In the genomic region with DNA sequence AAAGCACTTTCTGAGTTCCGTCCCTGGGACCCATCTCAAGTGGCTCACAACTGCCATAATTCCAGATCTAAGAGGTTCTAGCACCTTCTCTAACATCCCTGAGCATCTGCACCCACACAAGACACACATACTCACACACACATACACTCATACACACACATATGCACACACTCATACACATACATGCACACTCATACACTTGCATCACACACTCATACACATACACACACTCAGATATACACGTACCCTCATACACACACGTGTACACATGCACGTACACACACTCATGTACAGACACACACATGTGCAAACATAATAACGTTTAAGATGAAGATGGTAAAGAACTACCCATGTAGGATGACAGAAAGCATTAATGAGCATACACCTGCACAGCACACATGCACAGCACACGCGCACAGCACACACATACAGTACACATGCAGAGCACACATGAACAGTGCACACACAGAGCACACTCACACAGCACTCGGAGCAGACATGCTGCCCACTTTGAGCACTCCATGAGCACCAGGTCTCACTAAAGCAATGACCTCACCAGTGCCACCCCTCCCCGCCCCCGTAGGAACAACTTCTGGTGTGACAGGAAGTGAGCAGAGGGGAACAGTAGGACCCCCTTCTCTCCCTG, we compare ENCODE assay signal across 11 mouse cellular contexts. TPM values are rescaled to one million over a fixed set of nuclear protein-coding genes. Genes with fewer than 3 reads are reported as not detected.
A peak's percentile ranks its signal among the peaks of the same experiment; 100 is the strongest.
DNase-seq lines count a peak whose midpoint lies in the region; ATAC-seq lines count a peak whose summit lies in the region.
"Had no signal": no experiment of that assay in that cellular context is flagged by ENCODE, and none has a peak within 500 bp of the region (broad histone marks: within the 10 kb centered on the region; RNA-seq: fewer than 3 reads in every experiment).

No protein-coding gene starts in this region.

- H3K4me1 ChIP-seq in embryonic facial prominence, embryonic 13.5 days, result no peaks in the 10 kb centered on the region
- H3K4me1 ChIP-seq in embryonic facial prominence, embryonic 10.5 days, result peaks cover 15% of the 10 kb centered on the region; the same call in 1 of the 2 replicates
- no peaks in the 10 kb centered on the region for H3K4me1 ChIP-seq in lung, embryonic 16.5 days (replicated peaks; ENCODE audit: control insufficient read depth, insufficient read depth, low read length)
- peaks cover 18% of the 10 kb centered on the region for H3K4me1 ChIP-seq in midbrain, embryonic 10.5 days
- H3K4me1 ChIP-seq in neural tube, embryonic 15.5 days, result peaks cover 30% of the 10 kb centered on the region
- H3K4me1 ChIP-seq: liver, embryonic 15.5 days had no signal

- H3K9ac ChIP-seq in embryonic facial prominence, embryonic 13.5 days, result no peak overlapping the region
- H3K9ac ChIP-seq in lung, embryonic 16.5 days (ENCODE audit: low read length), result no peak overlapping the region
- no peak overlapping the region for H3K9ac ChIP-seq in neural tube, embryonic 15.5 days (replicated peaks)
- H3K9ac ChIP-seq: liver, embryonic 15.5 days had no signal

- H3K27ac ChIP-seq in embryonic facial prominence, embryonic 13.5 days, result no peak overlapping the region
- no peak overlapping the region for H3K27ac ChIP-seq in embryonic facial prominence, embryonic 10.5 days (replicated peaks)
- no peak overlapping the region for H3K27ac ChIP-seq in lung, embryonic 16.5 days (ENCODE audit: low read length)
- H3K27ac ChIP-seq in midbrain, embryonic 10.5 days (replicated peaks), result 0 out of 2 replicates have a peak overlapping the region, but pooled peaks have one; percentile 38
- peak overlapping the region; percentile 76 for H3K27ac ChIP-seq in neural tube, embryonic 15.5 days (replicated peaks)
- H3K27ac ChIP-seq: liver, embryonic 15.5 days had no signal

- H3K9me3 ChIP-seq in embryonic facial prominence, embryonic 13.5 days, result no peaks in the 10 kb centered on the region
- 0 out of 2 replicates have a peak, but pooled peaks cover 2% of the 10 kb centered on the region for H3K9me3 ChIP-seq in embryonic facial prominence, embryonic 10.5 days
- H3K9me3 ChIP-seq in lung, embryonic 16.5 days (ENCODE audit: control insufficient read depth, low read length), result no peaks in the 10 kb centered on the region
- H3K9me3 ChIP-seq in midbrain, embryonic 10.5 days (replicated peaks), result no peaks in the 10 kb centered on the region
- no peaks in the 10 kb centered on the region for H3K9me3 ChIP-seq in neural tube, embryonic 15.5 days (replicated peaks)
- H3K9me3 ChIP-seq: liver, embryonic 15.5 days had no signal

- 85% methylated on average over 10 of the region's 10 CpGs for WGBS in embryonic facial prominence, embryonic 13.5 days
- WGBS in embryonic facial prominence, embryonic 10.5 days, result 88% methylated on average over 10 of the region's 10 CpGs
- WGBS in lung, embryonic 16.5 days, result 74% methylated on average over 10 of the region's 10 CpGs
- WGBS in midbrain, embryonic 10.5 days, result 92% methylated on average over 10 of the region's 10 CpGs
- WGBS in neural tube, embryonic 15.5 days, result 83% methylated on average over 10 of the region's 10 CpGs

- peaks cover 2% of the 10 kb centered on the region; the same call in 1 of the 2 replicates for H3K36me3 ChIP-seq in embryonic facial prominence, embryonic 13.5 days
- H3K36me3 ChIP-seq in embryonic facial prominence, embryonic 10.5 days (replicated peaks), result 0 out of 2 replicates have a peak, but pooled peaks cover 2% of the 10 kb centered on the region
- H3K36me3 ChIP-seq in lung, embryonic 16.5 days (ENCODE audit: control insufficient read depth, insufficient read depth, low read length), result no peaks in the 10 kb centered on the region
- peaks cover 13% of the 10 kb centered on the region; the same call in 1 of the 2 replicates for H3K36me3 ChIP-seq in midbrain, embryonic 10.5 days
- peaks cover 36% of the 10 kb centered on the region for H3K36me3 ChIP-seq in neural tube, embryonic 15.5 days
- H3K36me3 ChIP-seq: liver, embryonic 15.5 days had no signal

- H3K27me3 ChIP-seq in embryonic facial prominence, embryonic 13.5 days, result no peaks in the 10 kb centered on the region
- peaks cover 12% of the 10 kb centered on the region for H3K27me3 ChIP-seq in embryonic facial prominence, embryonic 10.5 days (replicated peaks; ENCODE audit: low read depth, poor library complexity, severe bottlenecking)
- no peaks in the 10 kb centered on the region for H3K27me3 ChIP-seq in lung, embryonic 16.5 days (ENCODE audit: control insufficient read depth, insufficient read depth, low read depth, low read length)
- 0 out of 2 replicates have a peak, but pooled peaks cover 11% of the 10 kb centered on the region for H3K27me3 ChIP-seq in midbrain, embryonic 10.5 days (ENCODE audit: low read depth, poor library complexity, severe bottlenecking)
- no peaks in the 10 kb centered on the region for H3K27me3 ChIP-seq in neural tube, embryonic 15.5 days (replicated peaks)
- H3K27me3 ChIP-seq: liver, embryonic 15.5 days had no signal

- ATAC-seq in embryonic facial prominence, embryonic 13.5 days (ENCODE audit: insufficient number of reproducible peaks, insufficient read depth, low FRiP score, low TSS enrichment, low read depth), result peak; percentile 64; the same call in 1 of the 2 replicates
- peak; percentile 26; the same call in 1 of the 2 replicates for ATAC-seq in lung, embryonic 16.5 days (ENCODE audit: low read depth)
- peak; percentile 33 for ATAC-seq in neural tube, embryonic 15.5 days (ENCODE audit: low FRiP score)
- ATAC-seq: intestine, embryonic 16.5 days had no signal

- no peak overlapping the region for H3K4me2 ChIP-seq in embryonic facial prominence, embryonic 13.5 days
- no peak overlapping the region for H3K4me2 ChIP-seq in lung, embryonic 16.5 days (ENCODE audit: low read depth, low read length)
- peak overlapping the region; percentile 33 for H3K4me2 ChIP-seq in neural tube, embryonic 15.5 days
- H3K4me2 ChIP-seq: liver, embryonic 15.5 days had no signal

- DNase-seq in embryonic facial prominence, embryonic 10.5 days (ENCODE audit: low spot score), result no peak
- no peak for DNase-seq in lung, adult 18-20 months
- no peak for DNase-seq in midbrain, embryonic 10.5 days (ENCODE audit: low spot score)
- no peak for DNase-seq in spleen, adult 18-20 months
- no peak for DNase-seq in kidney, postnatal 36 days
- DNase-seq: cerebellum, adult 11-12 months had no signal

- no peak overlapping the region for H3K4me3 ChIP-seq in embryonic facial prominence, embryonic 13.5 days
- no peak overlapping the region for H3K4me3 ChIP-seq in embryonic facial prominence, embryonic 10.5 days
- no peak overlapping the region for H3K4me3 ChIP-seq in lung, embryonic 16.5 days (ENCODE audit: low read length)
- no peak overlapping the region for H3K4me3 ChIP-seq in midbrain, embryonic 10.5 days
- H3K4me3 ChIP-seq in neural tube, embryonic 15.5 days (replicated peaks), result no peak overlapping the region
- H3K4me3 ChIP-seq: liver, embryonic 15.5 days had no signal

RNA-seq across cellular contexts. Expression of gene Tbc1d30, which starts 59.7 kb away (rescaled TPM):
- polyA plus RNA-seq in embryonic facial prominence, embryonic 13.5 days (2015; fragmentation: Nextera tagmentation; extraction: Ambion mirVana), result 1.6 and 2.1 TPM in 2 replicates
- polyA plus RNA-seq in embryonic facial prominence, embryonic 10.5 days (2016; fragmentation: Nextera tagmentation; extraction: Ambion mirVana), result 1.8 and 2.3 TPM in 2 replicates
- 2.8 and 3.0 TPM in 2 replicates for polyA plus RNA-seq in lung, embryonic 16.5 days (2015; fragmentation: Nextera tagmentation; extraction: Ambion mirVana)
- polyA plus RNA-seq in midbrain, embryonic 10.5 days (2016; fragmentation: Nextera tagmentation; extraction: Ambion mirVana), result 1.1 and 2.2 TPM in 2 replicates
- polyA plus RNA-seq in neural tube, embryonic 15.5 days (2015; fragmentation: Nextera tagmentation; extraction: Ambion mirVana), result 16.2 and 18.2 TPM in 2 replicates

Comparison
In these comparisons a context has a peak if more than half of its experiments do, and no peak if none do; other contexts are left out.
1. H3K27ac ChIP-seq: peak in midbrain, embryonic 10.5 days (single experiment) and neural tube, embryonic 15.5 days (single experiment); none in embryonic facial prominence, embryonic 13.5 days (single experiment), embryonic facial prominence, embryonic 10.5 days (single experiment) and lung, embryonic 16.5 days (single experiment).
2. Peak in every context shown above with its lines, with median percentiles within 50 percentile points of each other: ATAC-seq.